Mouse (Mus musculus): ENCODE data around the gene BC051019. TPM values are rescaled to one million over a fixed set of nuclear protein-coding genes. Genes with fewer than 3 reads are reported as not detected.

The BC051019 gene
- polyA plus RNA-seq, 1 experiment, result not detected

- TF ChIP-seq GATA1 (IDR thresholded peaks at IDR 0.05; ENCODE audit: low read length), result no peak
These were observed 536 bp downstream of the BC051019 start for GRCm38 (mm10) chr7:109723114-109723513.

GRCm38 (mm10) chr7:109722618-109723017 lies 1.0 kb downstream of the BC051019 start:
- no peak for TF ChIP-seq GATA1 (IDR thresholded peaks at IDR 0.05; ENCODE audit: low read length)

GRCm38 (mm10) chr7:109719286-109719685 lies 4.4 kb downstream of the BC051019 start:
- TF ChIP-seq GATA1 (IDR thresholded peaks at IDR 0.05; ENCODE audit: low read length), result no peak

DNA sequence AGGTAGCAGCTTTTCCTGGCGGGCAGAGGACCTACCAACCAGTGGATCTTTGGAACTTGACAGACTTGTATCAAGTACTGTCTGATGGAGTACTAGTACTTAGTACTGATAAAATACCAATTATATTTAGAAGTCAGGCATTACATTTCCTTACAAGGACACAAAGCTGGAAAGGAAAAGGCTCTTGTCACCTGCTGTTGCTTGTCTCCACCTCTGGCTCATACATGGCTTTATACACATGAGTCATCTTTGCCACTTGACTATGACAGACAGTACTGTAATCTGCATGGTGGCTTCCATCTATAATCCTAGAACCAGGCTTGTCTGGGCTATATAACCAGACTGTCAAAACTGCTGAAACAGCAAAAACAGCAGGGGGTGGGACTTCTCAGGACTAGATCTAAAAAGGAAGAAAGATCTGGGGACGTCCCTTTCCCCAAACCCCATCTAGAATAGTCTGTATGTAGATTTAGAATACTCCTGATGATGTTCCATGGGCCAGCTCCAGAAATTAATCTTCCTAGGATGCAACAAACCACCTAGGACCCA lies 10.1 kb downstream of the BC051019 start:
- TF ChIP-seq GATA1 (IDR thresholded peaks at IDR 0.05; ENCODE audit: low read length), result no peak

DNA sequence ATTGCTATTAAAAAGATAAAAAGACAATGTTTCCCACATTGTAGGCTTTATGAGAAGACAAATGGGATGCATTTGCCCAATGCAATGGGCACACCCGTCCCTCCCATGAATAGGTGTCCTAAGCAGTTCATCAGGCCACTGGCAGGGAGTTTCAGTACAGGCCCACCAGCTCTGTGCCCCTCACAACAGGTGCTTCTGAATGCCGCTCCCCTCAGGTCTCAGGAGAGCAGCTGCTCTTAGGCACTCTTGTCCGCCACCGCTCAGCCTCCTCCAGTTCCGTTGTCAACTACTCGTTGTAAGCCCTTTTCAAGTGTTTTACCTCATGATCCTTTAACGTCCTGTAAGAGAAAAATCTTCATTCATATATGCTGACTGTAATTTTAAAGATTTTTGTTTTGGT lies 11.5 kb downstream of the BC051019 start:
- no peak for TF ChIP-seq GATA1 (IDR thresholded peaks at IDR 0.05; ENCODE audit: low read length)

DNA sequence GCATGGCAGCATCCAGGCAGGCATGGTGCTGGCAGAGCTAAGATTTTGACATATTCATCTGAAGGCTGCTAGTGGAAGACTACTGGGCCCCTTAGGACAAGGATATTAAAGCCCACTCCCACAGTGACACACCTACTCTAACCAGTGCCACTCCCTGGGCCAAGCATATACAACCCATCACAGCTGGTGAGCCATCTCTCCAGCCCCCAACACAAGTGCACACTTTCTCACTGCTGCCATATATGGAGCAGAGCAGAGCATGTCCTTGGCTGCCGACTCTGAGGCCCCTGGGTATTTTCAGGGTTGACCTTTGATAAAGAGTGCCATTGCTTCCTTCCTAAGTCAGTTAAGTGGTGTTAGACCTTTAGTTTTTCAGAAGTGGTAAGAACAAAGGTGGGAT lies 13.6 kb downstream of the BC051019 start:
- no peak for TF ChIP-seq GATA1 (IDR thresholded peaks at IDR 0.05; ENCODE audit: low read length)

DNA sequence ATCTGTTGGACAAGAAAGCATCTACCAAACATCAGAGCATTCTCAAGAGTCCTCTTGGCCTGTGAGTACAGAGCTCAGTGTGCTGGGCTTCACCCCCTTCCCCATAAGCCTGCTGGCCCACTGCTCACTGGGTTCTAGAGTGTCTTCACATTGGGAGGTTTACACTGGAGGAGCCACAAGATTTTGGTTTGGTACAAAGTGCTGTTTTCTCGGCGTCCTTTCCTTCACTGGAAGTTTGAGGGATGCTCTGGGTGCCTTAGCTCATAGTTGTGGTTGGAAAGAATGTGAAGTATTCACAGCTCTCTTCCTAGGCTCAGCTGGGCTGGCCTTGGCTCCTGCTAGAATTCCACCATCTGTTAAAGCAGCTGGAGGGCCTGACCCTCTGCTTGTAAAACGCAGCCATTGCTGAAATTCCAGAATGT lies 14.7 kb downstream of the BC051019 start:
- TF ChIP-seq GATA1 (IDR thresholded peaks at IDR 0.05; ENCODE audit: low read length), result no peak

GRCm38 (mm10) chr7:109707023-109707785 lies 16.4 kb downstream of the BC051019 start:
- no peak for TF ChIP-seq GATA1 (IDR thresholded peaks at IDR 0.05; ENCODE audit: low read length)

- TF ChIP-seq GATA1 (IDR thresholded peaks at IDR 0.05; ENCODE audit: low read length), result no peak
These were observed 19.2 kb downstream of the BC051019 start for GRCm38 (mm10) chr7:109704461-109704860.

DNA sequence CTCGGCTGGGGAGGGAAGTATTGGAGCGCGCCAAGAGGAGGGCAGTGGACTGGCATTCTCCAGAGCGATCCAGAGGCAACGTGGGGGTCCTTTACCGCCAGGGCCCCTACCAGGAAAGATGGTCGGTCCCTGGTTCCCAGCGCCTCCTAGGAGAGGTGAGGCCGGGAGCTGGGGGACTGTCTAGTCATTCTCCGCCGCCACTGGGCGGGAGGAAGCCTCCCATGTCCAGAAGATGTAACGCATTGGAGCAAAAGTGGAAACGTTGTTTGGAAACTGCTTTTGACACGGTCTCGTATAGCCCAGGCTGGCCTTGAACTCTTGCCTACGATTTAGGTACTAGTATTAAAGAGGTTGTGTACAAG lies 19.7 kb downstream of the BC051019 start:
- no peak for TF ChIP-seq GATA1 (IDR thresholded peaks at IDR 0.05; ENCODE audit: low read length)

DNA sequence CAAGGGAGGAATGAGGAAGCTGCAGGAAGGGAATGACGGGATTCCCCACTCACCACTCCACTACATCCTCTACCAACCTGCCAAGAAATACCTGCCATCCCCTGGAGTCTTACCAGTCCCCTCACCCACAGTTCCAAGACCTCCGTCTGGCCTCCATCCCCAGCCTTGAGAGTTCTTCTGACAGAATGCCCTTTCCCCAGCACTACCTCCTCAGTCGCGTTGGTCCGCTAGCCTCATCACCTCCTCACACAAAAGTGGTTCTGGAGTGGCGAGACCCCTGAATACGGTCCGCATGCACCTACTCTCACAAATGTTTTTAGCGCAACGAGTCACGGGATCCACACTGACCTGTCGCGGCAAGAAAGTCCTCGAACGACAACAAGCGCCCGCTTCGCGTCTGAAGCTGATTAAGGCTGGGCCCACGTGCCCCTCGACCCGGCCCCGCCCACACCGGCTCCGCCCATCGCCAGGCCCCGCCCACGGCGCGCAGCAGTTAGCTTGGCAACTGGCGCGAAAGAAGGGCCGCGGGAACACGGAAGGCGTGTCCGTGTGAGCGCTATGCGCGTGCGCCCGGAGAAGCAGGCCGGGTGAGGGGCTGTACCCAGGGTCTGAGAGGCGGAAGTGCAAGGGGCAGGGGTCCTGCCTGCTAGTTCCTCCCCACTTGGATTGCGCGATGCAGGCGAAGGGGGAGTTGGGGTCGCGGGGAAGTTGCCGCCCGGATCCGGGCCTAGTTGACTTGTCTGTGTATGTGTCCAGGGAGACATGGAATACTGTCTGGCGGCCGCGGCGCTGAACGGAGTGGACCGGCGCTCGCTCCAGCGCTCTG lies 20.2 kb downstream of the BC051019 start, which contains the start of the genes St5 and Akip1:
Gene St5 (minus strand): TSS at position 416 of the 826 bp plus-strand sequence.
Gene Akip1 (plus strand): TSS at position 501 of the 826 bp plus-strand sequence.
- no peak for TF ChIP-seq GATA1 (IDR thresholded peaks at IDR 0.05; ENCODE audit: low read length)

DNA sequence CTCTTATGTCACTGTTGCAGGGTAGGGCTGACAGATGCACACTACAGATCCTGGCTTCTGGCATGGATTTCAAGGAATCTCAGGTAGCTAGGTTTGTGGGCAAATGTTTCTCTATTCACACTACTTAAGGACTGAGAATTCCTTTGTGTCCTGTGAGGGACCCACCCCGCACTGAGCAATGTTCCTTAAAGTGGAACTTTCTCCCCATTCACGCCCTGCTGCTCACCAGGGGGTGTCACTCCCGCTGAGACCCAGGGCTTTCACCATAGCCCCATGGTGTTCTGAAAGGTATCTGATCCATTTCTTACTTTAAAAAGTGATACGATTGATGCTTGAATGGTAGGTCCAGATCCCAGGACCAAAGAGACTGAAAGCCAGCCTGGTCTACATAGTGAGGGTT lies 20.9 kb downstream of the BC051019 start:
- TF ChIP-seq GATA1 (IDR thresholded peaks at IDR 0.05; ENCODE audit: low read length), result no peak

- TF ChIP-seq GATA1 (IDR thresholded peaks at IDR 0.05; ENCODE audit: low read length), result no peak
These were observed 23.4 kb downstream of the BC051019 start for GRCm38 (mm10) chr7:109700213-109700612.

DNA sequence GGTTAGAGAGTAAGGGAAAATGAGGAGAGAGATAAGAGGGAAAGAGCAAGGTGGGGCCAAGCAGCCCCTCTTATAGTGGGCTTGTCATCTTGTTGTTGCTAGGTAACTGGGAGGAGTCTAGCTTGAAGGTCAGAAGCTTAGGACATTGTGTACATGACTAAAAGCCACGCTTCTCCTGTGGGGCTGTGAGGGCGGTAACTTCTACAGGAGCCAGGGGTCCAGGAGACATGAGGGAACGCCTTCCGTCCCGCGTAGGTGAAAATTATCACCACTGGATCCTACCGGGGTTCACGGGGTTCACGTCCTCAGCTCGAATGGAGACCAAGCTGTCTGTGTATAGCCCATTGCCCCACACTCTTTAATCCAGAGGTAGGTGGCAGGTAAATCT lies 28.3 kb downstream of the BC051019 start:
- no peak for TF ChIP-seq GATA1 (IDR thresholded peaks at IDR 0.05; ENCODE audit: low read length)

DNA sequence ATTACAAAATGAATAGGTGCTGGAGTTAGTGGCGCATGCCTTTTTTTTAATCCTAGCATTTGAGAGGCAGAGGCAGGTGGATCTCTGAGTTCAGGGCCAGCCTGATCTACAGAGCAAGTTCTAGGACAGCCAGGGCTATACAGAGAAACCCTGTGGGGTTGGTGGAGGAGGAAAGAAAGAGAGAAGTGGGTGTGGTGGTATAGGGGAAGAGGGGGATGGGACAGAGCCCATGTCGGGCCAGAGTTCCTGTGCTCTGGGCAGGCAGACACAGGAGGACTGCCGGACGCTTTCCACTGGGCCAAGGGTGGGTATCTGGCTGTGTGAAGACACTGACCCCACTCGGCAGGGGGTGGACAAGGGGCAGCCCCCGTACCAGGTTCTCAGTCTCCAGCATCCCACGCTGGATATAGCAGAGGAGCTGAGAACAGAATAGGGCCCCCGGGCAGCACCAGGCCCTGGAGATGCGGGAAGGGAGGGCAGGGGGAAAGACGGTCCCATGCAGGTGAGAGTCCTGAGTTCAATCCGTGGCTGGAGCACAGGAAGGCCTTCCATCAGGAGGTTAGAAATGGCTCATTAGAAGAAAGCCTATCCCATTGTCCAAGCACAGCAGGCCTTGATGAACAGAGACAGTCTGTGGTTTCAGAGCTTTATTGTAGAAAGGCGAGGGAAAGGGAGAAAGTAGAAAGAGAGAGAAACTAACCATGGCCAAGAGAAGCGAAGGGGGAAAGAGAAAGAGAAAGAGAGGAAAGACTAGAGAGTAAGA lies 28.9 kb downstream of the BC051019 start:
- no peak for TF ChIP-seq GATA1 (IDR thresholded peaks at IDR 0.05; ENCODE audit: low read length)
